Mouse (Mus musculus): ENCODE data around the gene Tex26.

DNA sequence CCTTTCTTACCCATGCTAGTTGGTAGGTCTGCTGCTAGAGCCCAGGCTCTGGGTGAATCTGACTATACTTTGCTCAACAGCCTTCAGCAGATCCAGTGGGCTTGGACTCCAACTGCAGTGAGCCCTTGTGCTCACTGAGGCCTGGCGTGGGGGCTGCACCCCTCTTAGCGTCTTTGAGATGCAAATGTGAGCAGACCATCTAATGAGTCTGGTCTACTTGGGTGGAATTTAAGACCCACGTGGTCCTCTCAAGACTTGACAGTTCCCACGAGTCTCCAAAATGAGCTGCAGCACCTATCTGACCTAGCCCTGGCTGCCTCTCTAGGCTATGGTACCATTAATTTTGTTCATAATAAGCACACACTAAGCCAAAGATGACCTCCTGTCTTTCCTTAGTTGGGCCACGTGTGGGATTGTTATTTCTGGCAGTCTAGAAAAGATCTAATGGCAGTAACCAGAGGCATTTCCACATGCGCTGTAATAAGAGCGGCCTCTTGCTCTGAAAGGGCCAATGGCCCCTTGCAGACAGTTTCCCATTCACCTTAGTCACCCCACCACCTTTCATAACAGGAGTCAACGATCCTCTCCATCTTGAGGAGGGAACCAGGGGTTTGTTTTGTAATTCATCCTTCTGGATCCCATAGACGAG lies 74.1 kb downstream of the Tex26 start:
- TF ChIP-seq CTCF (IDR thresholded peaks at IDR 0.05; ENCODE audit: borderline replicate concordance, extremely low read depth, insufficient read depth, insufficient read length) = no peak
- TF ChIP-seq POLR2A (IDR thresholded peaks at IDR 0.05; ENCODE audit: borderline replicate concordance, extremely low read depth, insufficient read depth, insufficient read length, poor library complexity, severe bottlenecking) = no peak
